Mouse (Mus musculus) right cerebral cortex, postnatal 36 days (tissue): ENCODE measurements around the gene Ldlr.
A peak's percentile ranks its signal among the peaks of the same experiment; 100 is the strongest.
"Not testable (repeated sequence)": the region's sequence is repeated elsewhere in the genome, so short reads cannot be mapped to it uniquely, and the experiment has no call there.

Source experiments
- DNase-seq, 2 experiments: peaks; one replicate each; pipeline ENCODE4 v3.0.0; 2022; ENCODE audit warnings: low spot score in 2 of 2, mixed read lengths in 1 of 2

The Ldlr gene

DNA sequence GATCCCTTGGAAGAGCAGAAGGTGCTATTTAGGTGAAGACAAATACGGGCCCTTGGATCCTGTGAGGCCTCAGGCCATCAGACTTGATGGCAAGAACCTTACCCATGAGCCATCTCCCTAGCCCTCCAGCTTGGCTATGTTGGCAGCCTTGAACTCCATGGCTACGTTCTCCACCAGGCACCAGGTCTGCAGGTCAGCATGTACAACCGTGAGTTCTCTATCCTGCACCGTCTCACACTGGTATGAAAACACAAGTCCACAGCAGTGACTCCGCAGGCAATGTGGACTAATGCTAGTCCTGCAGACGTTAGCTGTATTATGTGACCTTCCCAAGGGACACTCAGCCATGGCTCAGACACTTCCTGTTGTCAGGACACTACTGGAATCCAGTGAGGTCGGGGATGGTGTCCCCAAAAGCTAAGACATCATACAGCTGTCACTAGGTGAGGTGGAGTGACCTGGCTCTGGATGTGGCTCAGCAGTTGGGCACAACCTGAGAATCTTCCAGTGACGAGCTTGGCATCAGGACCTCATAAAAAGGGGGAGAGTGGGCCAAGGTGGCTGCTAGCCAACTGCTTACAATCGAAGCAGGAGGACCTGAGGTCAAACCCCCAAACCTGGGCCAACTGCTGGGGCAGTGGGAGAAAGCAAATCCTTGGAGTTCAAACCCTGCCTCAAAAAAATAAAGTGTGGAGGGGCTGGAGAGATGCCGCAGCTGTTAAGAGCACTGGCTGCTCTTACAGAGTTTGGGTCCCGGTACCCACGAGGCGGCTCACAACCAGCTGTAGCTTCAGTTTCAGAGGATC lies 31.4 kb downstream of the Ldlr start:
- no peak for DNase-seq

DNA sequence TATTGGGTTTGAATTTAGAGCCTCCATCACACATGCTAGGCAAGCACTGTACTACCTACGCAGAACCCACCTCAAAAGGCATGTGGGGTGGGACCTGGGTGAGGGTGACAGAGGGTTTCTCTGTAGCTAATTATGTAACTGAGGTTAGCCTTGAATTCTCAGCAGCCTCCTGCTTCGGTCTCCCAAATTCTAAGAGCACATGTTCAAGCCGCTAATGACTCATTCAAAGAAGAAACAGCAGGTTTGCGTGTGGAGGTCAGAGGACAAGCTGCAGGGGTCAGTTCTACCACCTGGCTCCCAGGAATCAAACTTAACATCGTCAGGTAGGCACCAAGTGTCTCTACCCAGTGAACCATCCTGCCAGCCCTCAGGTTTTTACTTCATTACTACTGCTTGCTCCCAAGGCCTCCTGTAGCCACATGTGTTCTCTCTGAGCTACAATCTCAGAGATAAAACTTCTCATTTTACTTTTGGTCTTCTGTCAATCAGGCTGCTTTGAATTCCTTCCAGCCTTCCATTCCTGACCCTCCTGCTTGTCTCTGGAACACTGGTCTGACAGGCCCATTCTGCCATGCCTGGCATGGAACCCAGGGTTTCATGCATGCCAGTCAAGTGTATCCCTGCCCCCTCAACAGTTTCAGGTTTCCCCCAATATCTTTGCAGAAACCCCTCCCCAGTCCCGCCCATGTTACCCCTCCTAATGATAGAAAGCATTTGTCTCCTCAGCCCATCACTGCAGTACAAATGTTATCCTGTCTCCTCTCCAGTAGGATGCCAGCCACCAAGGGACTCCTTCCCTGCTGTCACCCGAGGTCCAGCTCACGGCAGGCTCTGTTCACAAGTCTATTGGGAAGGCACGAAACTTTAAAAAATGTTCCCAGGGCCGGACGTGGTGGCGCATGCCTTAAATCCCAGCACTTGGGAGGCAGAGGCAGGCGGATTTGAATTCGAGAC lies 35.6 kb downstream of the Ldlr start:
- no peak for DNase-seq

DNA sequence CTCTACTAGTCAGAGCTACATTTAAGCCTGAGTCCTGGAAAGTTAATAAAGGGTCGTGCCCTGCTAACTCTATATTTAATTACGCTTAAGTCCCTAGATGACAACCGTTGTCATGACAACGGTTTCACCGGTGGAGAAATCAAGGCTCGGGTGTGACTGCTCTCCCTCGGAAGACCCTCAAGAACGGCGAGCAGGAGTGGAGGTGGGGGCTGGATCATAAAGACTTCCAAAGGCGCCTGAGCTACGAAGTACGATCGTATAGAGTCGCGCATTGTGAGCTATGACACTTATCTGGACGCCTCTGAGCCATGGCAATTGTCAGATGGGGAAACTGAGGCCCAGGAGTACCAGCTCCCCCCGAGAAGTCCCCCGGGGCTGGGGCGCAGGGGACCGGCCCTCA lies 36.4 kb downstream of the Ldlr start:
- no peak for DNase-seq

DNA sequence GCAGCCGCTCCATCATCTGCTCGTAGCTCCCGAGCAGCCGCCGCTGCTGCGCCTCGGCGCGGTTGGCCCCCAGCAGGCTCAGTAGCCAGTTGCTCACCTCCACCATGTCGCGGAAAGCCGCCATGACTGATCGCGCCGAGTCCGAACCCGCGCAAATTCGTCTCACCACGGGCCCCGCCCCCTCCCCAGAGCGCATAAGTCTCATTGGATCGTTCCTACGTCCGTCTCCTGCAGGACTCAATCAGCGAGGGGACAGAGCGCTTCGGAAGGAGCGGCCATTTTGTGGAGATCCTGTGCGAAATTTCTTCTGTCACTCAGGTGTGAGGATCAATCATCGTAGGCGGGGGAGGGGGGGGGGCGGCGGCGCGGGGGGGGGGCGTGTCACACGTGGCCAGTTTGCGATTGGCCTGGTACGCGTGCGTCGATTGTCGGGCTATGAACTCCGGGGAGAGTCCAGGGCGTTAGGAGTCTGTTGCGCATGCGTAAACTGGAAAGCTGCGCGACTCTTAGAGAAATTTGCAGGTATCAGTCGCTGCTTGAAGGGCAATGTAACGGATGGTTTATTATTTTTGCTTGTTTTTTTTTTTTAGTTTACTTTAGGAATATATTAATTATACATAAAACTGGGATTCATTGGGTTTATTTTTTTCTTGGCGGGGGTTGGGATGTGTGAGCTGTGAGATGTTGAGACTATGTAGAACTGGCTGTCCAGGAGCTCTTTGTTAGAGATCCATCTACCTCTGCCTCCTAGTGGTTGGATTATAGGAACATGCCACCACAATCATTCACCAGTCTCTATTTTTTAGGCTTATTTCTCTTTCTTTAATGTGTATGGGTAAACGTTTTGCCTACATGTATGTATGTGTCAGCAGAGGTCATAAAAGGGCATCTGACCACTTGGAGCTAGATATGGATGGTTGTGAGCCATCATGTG lies 37.1 kb downstream of the Ldlr start, which contains the start of gene Spc24:
TSS of gene Spc24 (minus strand) at position 149 of the 934 bp plus-strand sequence.
- DNase-seq = peak; percentile 90

DNA sequence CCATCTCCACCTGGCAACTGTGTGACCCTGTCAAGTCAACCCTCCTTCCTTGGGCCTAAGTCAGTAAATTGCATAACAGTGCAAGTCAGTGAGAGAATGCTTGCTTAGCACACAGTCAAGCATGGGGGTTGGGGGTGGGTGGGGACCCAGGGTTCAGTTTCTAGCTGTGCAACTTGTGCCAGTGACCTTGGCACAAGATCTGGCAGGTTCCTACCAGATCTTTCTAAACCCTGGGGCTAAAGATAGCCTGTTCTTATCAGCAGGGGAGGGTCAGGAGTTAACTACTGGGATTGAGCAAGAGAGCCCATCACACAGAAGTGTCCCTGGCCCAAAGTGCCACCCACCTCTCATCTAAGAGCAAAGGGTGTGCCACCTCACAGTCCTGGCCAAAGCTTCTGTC lies 38.9 kb downstream of the Ldlr start:
- DNase-seq = no peak

DNA sequence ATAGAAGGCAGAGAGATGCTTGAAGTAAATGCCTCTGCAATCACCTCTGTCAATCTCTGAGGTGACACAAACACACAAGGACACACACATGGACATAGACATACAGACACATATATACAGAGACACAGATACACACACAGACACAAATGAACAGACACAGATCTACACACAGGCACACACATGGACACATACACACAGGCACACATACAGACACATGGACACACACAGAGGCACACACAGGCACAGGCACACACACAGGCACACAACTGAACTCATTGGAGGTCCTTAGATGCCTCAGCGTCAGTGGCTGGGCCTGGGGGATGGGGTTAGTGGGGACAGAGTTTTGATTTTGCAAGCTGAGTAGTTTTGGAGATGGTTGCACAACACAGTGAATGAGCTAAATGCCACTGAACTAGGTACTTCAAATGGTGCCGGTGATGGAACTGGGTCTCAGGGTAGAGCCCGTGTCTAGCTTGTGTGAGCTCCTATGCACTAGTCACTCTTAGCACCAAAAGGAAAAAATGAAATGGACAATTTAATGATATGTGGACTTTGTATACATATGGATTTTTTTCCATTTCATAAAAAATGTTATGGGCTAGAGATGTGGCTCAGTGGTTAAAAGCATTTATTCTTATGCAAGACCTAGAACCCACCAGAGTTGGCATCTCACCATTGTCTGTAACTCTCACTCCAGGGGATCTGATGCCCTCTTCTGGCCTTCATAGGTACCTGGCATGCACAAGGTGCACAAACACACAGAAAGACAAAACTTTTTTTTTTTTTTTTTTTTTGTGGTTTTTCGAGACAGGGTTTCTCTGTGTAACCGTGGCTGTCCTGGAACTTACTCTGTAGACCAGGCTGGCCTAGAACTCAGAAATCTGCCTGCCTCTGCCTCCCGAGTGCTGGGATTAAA lies 41.1 kb downstream of the Ldlr start:
- no peak for DNase-seq

DNA sequence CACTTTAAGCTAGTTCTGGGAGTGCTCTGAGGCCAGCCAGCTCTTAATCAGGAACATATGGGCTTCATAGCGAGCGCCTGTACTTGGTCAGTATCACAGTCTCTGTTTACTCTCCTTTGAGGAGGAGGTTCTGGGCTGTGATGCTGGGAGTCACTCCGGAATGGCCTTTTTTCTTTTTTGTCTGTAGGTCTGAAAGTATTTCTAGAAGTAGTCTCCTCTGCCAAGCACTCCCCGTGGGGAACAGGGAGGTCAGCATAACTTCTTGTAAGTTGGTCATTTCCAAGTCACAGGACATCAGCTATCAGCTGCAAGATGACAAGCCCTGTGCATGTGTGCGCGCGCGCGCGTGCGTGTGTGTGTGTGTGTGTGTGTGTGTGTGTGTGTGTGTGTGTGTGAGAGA lies 44.6 kb downstream of the Ldlr start:
- DNase-seq = no peak

DNA sequence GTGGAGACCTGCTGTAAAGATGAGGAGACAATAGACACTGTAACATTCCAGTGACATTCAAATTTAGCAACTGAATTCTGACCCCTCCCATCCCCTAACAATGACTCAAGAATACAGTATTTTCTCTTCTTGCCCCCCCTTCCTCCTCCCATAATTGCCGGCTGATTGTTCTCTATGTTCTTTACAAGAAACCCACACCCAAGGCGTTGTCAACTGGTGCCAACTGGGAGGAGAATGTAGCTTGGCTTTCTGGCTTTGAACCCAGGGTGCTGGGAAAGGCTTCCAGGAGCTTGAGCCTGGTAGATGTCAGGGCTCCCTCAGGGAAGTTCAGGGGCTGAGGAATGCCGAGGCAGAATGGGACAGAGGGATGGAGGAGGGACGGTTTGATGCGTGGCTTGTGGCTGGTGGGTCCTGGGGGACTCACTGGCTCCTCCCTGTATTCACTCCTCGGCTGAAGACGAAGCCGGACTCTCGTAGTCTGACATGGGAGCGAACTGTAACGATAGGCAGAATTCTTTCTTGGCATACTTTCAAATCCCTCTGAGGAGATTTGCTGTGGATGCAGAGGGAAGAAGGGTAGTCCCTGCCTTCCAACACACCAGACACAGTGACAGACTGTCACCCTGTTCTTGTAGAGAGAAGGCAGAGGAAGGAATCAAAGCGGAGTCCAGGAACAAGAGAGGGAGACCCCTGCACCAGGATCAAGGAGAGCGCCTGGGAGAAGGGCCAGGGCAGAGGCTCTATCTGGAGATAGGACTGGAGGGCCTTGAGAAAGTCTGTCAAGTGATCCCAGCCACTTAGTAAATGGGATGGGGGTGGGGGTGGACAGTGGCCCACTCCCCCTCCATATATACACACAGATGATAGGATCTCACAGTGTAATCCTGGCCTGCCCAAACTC lies 45.5 kb downstream of the Ldlr start:
- DNase-seq = no peak

DNA sequence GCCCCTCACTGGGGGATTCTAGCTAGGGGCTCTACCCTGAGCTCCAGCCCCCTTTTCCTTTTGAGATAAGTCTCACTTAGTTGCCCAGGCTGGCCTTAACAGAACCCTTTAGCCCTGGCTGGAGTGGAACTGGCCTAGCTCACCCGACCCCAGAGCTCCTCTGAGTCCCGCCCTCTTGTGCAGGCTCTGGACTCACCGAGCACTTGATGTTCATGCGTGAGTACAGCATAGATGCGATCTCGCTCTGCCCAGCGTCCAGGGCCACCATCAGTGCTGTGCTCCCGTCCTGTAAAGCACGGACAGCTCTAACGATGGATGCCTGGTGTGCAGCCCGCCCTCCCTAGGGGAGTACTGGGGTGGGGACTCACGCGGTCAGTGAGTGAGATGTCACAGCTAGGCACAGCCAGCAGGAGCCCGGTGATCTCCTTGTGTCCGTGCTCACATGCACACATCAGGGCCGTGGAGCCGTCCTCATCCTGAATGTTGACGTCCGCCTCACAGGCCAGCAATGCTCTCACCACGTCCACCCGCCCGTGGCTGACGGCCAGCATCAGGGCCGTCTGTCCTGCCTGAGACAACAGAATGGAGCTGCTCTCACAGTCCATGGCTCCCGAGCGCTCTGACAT lies 46.4 kb downstream of the Ldlr start:
- DNase-seq = no peak

DNA sequence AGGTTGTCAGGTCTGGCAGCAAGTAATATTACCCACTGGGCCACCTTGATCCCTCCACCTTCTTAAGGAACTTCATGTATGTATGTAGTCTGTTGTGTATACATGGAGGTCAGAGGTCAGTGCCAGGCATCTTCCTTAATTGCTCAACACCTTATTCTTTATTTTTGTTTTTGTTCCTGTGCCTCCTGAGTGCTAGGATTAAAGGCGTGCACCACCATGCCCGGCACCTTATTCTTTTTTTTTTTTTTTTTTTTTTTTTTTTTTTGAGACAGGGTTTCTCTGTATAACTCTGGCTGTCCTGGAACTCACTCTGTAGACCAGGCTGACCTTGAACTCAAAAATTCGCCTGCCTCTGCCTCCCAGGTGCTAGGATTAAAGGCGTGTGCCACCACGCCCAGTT lies 50.1 kb downstream of the Ldlr start:
- DNase-seq = not testable (repeated sequence)

DNA sequence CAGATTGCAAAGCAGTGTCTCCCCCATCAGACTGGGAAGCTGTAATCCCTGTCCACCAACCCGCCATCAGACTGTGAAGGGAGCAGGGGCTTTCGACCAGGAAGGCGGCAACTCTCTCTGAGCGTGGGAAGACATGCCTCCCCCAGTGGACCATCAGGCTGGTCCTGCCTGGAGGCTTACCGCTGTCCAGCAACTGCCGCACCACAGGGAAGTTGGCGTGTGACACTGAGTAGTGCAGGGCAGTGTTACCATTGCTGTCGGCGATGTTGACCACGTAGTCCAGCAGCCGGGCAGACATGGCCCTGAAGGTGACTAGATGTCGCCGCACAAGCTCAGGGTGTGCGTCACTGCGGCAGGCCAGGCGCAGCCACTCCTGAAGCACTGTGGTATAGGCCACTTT lies 51.1 kb downstream of the Ldlr start:
- DNase-seq = no peak

DNA sequence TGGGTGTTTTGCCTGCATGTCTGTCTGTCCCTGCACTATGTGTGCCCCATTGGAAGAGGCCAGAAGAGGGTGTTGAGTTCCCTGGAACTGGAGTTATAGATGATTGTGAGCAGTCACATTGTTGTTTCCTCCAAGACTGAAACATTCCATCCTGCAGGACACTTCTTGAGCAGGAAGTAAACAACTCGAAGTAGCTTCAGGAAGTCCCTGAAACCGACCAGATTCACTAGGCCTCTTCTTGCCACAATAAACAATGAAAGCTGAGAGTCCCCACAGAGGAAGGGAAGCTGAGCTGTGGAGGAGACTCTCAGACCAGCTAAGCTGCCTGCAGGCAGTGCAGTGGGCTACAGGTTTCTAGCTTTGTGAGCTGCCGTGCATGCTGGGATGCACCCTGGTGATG lies 54.4 kb downstream of the Ldlr start:
- DNase-seq = no peak

DNA sequence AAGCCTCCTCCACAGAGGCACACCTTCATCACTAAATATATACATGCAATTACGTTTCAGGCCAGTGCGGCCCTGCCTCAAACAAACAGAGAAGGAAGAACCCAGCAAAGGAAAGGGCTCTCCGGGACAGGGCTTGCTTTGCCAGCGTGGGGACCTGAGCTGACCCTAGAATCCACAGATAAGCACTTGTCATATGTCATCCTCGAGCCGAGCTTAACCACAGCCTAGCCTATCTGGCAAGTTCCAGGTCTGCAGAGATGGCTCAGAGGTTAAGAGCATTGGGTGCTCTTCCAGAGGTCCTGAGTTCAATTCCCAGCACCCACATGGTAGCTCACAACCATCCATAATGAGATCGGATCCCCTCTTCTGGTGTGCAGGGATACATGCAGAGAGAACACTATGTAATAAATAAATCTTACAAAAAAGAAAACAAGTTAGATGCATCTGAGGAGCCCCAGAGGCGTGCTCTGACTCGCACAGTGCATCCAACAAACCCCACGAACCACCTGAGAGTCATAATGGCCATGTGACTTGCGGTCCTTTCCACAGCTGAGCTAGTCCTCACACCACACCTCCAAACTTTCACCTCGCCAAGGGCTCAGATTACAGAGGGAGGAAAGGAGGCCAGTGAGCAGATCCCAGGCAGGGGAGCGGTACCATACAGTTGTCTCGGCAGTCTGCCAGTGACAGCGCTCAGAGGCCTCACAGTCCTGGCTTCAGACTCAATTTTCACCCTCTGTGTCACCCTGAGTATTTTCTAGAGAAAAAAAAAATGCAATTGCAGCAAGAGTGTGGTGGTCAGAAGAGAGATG lies 58.6 kb downstream of the Ldlr start:
- DNase-seq = no peak

DNA sequence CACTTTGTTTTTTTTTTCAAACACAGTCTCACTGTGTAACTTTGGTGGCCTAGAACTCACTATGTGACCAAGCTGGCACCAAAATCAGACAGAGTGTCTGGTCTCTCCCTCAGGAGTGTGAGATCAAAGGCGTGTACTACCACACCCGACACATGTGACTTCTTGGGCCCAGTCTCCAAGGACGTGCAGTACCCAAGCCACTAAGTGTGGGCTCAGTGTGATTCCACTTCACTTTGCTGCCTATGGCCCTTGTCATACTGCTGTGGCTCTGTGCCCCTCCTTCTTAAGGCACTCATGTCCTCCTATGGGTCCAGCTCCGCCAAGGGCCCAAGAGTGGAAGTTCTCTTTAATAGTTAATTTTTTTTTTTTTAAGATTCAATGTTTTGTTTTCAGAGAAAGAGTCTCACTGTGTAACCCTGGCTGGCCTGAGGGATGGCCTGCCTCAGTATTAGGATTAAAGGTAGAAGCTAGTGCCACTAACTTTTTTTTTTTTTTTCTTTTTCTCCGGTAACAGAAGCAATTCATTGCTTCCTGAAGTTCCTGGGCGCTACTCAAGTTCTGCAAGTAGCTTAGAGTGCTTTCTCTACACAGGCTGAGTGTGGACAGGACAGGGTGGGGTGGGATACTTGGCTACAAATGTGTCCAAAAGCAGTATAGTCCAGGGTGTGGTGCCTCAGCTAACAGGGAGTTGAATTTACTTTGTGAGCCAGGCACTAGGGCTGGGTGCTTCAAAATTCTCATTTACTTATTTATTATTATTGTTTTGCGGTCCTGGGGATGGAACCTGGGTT lies 61.4 kb downstream of the Ldlr start:
- no peak for DNase-seq

DNA sequence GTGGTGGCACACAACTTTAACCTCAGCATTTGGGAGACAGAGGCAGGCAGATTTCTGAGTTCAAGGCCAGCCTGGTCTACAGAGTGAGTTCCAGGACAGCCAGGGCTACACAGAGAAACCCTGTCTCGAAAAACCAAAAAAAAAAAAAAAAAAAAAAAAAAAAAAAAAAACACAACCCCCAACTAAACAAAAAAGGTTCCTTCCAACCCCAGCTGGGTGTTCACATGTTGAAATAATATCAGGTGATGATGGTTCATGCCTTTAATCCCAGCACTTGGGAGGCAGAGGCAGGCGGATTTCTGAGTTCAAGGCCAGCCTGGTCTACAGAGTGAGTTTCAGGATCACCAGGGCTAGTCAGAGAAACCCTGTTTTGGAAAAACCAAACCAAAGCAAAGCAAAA lies 63.0 kb downstream of the Ldlr start:
- not testable (repeated sequence) for DNase-seq

DNA sequence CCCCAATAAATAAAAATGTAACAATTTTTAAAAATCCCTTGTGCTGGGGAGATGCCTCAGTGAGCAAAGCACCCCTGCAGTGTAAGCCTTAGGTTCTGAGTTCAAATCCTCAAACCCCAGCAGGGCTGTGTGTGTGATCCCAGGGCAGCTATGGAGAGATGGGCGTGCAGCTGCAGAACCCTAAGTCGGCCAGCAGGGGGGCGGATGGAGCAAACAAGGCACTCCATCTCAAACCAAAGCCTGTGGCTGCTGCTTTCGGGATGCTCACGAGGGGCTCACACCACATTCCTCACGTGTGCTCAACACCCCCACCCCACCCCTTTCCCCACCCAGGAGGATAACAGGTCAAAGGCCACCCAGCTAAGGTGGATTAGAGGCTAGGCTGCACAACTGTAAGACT lies 63.6 kb downstream of the Ldlr start:
- DNase-seq = no peak

DNA sequence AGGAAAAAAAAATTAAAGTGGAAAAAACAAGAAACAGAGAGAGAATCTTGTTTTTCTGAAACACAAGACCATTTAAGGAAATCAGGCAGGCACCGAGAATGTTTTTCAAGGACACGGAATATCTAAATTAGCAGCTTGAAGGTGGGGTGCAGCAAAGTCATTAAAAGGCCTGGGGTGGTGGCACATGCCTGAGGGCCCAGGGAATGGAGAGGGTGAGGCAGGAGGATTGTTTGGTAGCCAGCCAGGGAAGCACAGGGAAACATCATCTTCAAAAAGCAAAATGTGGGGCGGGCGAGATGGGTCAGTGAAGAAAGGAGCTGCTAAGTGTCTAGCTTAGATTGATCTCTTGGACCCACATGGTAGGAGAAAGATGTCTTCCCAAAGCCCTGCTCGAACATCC lies 64.4 kb downstream of the Ldlr start:
- no peak for DNase-seq
